Mouse (Mus musculus): ENCODE results near the gene Kif22. TPM values are rescaled to one million over a fixed set of nuclear protein-coding genes. Genes with fewer than 3 reads are reported as not detected.

Gene Kif22
- polyA plus RNA-seq, 1 experiment from 2014 or later = 24.6 TPM

- peaks cover 32% of the 10 kb centered on the region for H3K36me3 ChIP-seq (replicated peaks; ENCODE audit: control insufficient read depth, insufficient read depth)
- peak overlapping the region; percentile 99 for H3K9ac ChIP-seq
- no peaks in the 10 kb centered on the region for H3K9me3 ChIP-seq (ENCODE audit: control insufficient read depth, low read length)
- H3K27ac ChIP-seq = peak overlapping the region; percentile 100
- H3K27me3 ChIP-seq (ENCODE audit: control insufficient read depth, insufficient read depth, low read length) = no peaks in the 10 kb centered on the region
- ATAC-seq (ENCODE audit: low FRiP score) (peak; percentile 21; the same call in 1 of the 2 replicates), DNase-seq (ENCODE audit: low spot score) (peak; percentile 74)
- H3K4me3 ChIP-seq (replicated peaks; ENCODE audit: low read length) = peak overlapping the region; percentile 92
- H3K4me1 ChIP-seq (replicated peaks; ENCODE audit: control insufficient read depth, insufficient read depth, low read length) = peaks cover 51% of the 10 kb centered on the region
- 1% methylated on average over 30 of the region's 30 CpGs for WGBS
- peak overlapping the region; percentile 90 for H3K4me2 ChIP-seq (replicated peaks)
Observed at GRCm38 (mm10) chr7:127024755-127025555, 17.3 kb downstream of the Kif22 start.

- peak overlapping the region; percentile 90 for H3K4me2 ChIP-seq (replicated peaks)
- H3K9me3 ChIP-seq (ENCODE audit: control insufficient read depth, low read length) = no peaks in the 10 kb centered on the region
- peak overlapping the region; percentile 99 for H3K9ac ChIP-seq
- ATAC-seq (ENCODE audit: low FRiP score) (no peak), DNase-seq (ENCODE audit: low spot score) (no peak)
- H3K36me3 ChIP-seq (replicated peaks; ENCODE audit: control insufficient read depth, insufficient read depth) = peaks cover 32% of the 10 kb centered on the region
- peaks cover 55% of the 10 kb centered on the region for H3K4me1 ChIP-seq (replicated peaks; ENCODE audit: control insufficient read depth, insufficient read depth, low read length)
- H3K4me3 ChIP-seq (replicated peaks; ENCODE audit: low read length) = peak overlapping the region; percentile 92
- no peaks in the 10 kb centered on the region for H3K27me3 ChIP-seq (ENCODE audit: control insufficient read depth, insufficient read depth, low read length)
- peak overlapping the region; percentile 100 for H3K27ac ChIP-seq
- 23% methylated on average over 19 of the region's 19 CpGs for WGBS
Observed at GRCm38 (mm10) chr7:127023896-127024690, 18.2 kb downstream of the Kif22 start.

GRCm38 (mm10) chr7:127023272-127023691, 19.0 kb downstream of the Kif22 start:
- Histone ChIP-seq H3K27ac (no peak overlapping the region), H3K9ac (peak overlapping the region; percentile 99), H3K4me2 (replicated peaks) (peak overlapping the region; percentile 90), H3K36me3 (replicated peaks; ENCODE audit: control insufficient read depth, insufficient read depth) (peaks cover 32% of the 10 kb centered on the region), H3K27me3 (ENCODE audit: control insufficient read depth, insufficient read depth, low read length) (no peaks in the 10 kb centered on the region), H3K4me1 (replicated peaks; ENCODE audit: control insufficient read depth, insufficient read depth, low read length) (peaks cover 55% of the 10 kb centered on the region), H3K9me3 (ENCODE audit: control insufficient read depth, low read length) (no peaks in the 10 kb centered on the region), H3K4me3 (replicated peaks; ENCODE audit: low read length) (peak overlapping the region; percentile 92)
- WGBS = 71% methylated on average over 13 of the region's 13 CpGs
- DNase-seq (ENCODE audit: low spot score) (no peak), ATAC-seq (ENCODE audit: low FRiP score) (no peak)

DNA sequence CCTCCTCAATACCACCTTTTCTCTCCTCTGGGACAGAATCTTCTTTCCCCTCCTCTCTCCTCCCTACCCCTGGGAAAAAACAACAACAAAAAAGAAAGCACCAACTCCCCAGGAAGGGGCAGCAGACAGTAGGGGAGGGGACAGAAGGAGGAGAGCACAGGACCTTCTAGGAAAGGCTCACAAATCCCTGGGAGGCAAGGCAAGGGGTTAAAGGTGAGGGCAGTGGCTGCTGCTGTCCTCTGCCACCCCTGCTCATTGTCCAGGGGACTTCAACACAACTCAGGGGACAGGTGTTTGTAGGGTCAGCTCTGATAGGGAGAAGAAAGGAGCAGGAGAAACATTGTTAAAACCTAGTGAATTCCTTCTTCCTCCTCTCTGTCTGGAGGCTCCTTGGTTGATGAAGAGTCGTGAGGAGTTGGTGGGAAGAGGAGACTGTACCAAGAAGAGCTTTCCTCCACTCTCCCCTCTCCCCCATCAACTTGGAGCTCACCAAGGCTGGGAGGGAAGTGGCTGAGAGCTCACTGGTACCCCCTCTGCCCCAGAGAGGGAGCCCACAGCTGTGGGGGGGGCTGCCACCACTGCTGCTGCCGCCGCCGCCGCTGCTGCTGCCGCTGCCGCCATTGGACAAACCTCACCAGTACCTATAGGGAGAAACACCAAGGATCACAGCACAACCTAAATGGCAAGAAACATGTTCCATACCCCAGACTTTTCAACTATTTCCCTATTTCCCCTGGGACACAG, 19.6 kb downstream of the Kif22 start:
- Histone ChIP-seq H3K4me1 (replicated peaks; ENCODE audit: control insufficient read depth, insufficient read depth, low read length) (peaks cover 51% of the 10 kb centered on the region), H3K4me3 (replicated peaks; ENCODE audit: low read length) (peak overlapping the region; percentile 92; the same call in 1 of the 2 replicates), H3K9me3 (ENCODE audit: control insufficient read depth, low read length) (no peaks in the 10 kb centered on the region), H3K27me3 (ENCODE audit: control insufficient read depth, insufficient read depth, low read length) (no peaks in the 10 kb centered on the region), H3K27ac (no peak overlapping the region), H3K36me3 (replicated peaks; ENCODE audit: control insufficient read depth, insufficient read depth) (peaks cover 32% of the 10 kb centered on the region), H3K4me2 (replicated peaks) (peak overlapping the region; percentile 90), H3K9ac (peak overlapping the region; percentile 99)
- 74% methylated on average over 7 of the region's 7 CpGs for WGBS
- DNase-seq (ENCODE audit: low spot score) = no peak
- no peak for ATAC-seq (ENCODE audit: low FRiP score)

GRCm38 (mm10) chr7:127021563-127022527, 20.4 kb downstream of the Kif22 start:
- Histone ChIP-seq H3K9me3 (ENCODE audit: control insufficient read depth, low read length) (no peaks in the 10 kb centered on the region), H3K4me2 (replicated peaks) (peak overlapping the region; percentile 84), H3K4me1 (replicated peaks; ENCODE audit: control insufficient read depth, insufficient read depth, low read length) (peaks cover 52% of the 10 kb centered on the region), H3K27me3 (ENCODE audit: control insufficient read depth, insufficient read depth, low read length) (no peaks in the 10 kb centered on the region), H3K27ac (peak overlapping the region; percentile 81), H3K9ac (peak overlapping the region; percentile 82), H3K4me3 (replicated peaks; ENCODE audit: low read length) (peak overlapping the region; percentile 51; the same call in 1 of the 2 replicates), H3K36me3 (replicated peaks; ENCODE audit: control insufficient read depth, insufficient read depth) (peaks cover 32% of the 10 kb centered on the region)
- ATAC-seq (ENCODE audit: low FRiP score) (no peak), DNase-seq (ENCODE audit: low spot score) (no peak)
- WGBS = 47% methylated on average over 5 of the region's 5 CpGs

DNA sequence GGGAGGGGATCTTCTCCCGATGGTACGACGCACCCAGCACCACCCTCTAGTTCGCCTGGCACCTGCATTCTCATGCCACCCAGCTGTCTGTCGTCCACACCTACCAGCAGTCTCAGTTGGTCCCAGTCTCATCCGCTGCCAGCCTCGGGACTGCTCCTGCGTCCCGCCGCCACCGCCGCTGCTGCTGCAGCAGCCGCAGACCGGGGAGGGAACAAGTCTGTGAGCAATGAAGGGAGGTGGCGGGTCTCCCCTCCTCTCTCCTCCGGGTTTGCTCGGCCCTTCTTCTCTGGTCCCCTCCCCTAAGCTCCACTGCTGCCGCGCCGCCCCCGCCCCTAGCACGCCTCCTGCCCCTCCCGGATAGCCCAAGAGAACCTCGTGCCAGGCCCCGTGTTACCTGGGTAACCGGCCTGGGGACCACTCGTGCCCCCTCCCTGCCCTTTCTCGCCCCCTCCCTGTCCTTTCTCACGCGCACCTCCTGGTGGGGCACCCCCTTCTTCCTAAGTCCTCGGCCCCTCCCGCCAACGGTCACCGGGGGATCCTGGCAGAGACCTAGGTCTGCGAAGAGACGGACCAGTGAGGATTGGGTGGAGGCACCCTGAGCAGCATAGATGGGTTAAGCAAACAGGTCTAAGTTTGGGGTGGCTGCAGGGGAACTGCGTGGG, 21.2 kb downstream of the Kif22 start, which contains the start of the genes Gm42742 and Prrt2:
Gene Gm42742 (minus strand): TSS at position 197 of the 662 bp plus-strand sequence.
Gene Prrt2 (minus strand): TSS at position 311 of the 662 bp plus-strand sequence.
- peak within 1 kb of the TSS; percentile 82 for H3K9ac ChIP-seq
- peak within 1 kb of the TSS; percentile 81 for H3K27ac ChIP-seq
- H3K9me3 ChIP-seq (ENCODE audit: control insufficient read depth, low read length) = no peaks in the 10 kb centered on the region
- H3K4me2 ChIP-seq (replicated peaks) = peak within 1 kb of the TSS; percentile 84
- H3K4me1 ChIP-seq (replicated peaks; ENCODE audit: control insufficient read depth, insufficient read depth, low read length) = peaks cover 53% of the 10 kb centered on the region
- ATAC-seq (ENCODE audit: low FRiP score) (no peak), DNase-seq (ENCODE audit: low spot score) (peak; percentile 46)
- H3K27me3 ChIP-seq (ENCODE audit: control insufficient read depth, insufficient read depth, low read length) = no peaks in the 10 kb centered on the region
- WGBS = 2% methylated on average over 33 of the region's 37 CpGs
- H3K4me3 ChIP-seq (replicated peaks; ENCODE audit: low read length) = peak within 1 kb of the TSS; percentile 51
- peaks cover 32% of the 10 kb centered on the region for H3K36me3 ChIP-seq (replicated peaks; ENCODE audit: control insufficient read depth, insufficient read depth)

DNA sequence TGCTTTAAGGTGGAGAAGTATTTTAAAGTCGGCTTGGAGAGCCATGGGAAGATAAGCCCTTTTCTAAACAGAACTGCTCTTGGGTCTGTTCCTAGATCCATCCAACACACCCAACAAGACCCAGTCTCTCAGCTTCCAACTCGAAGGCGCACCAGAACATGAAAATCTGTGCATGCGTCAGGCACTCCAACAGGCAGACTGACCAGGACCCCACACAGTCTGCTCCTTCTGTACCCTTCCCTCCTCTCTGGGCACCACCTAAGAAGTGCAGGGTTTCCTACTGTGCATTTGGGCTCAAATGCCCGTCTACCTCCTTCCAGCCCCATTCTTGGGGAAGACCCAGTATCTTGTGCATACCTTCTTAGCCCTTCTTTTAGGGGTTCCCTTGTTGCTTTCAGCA, 21.8 kb downstream of the Kif22 start:
- DNase-seq (ENCODE audit: low spot score) (no peak), ATAC-seq (ENCODE audit: low FRiP score) (no peak)
- Histone ChIP-seq H3K4me1 (replicated peaks; ENCODE audit: control insufficient read depth, insufficient read depth, low read length) (peaks cover 59% of the 10 kb centered on the region), H3K9ac (peak overlapping the region; percentile 82), H3K9me3 (ENCODE audit: control insufficient read depth, low read length) (no peaks in the 10 kb centered on the region), H3K27me3 (ENCODE audit: control insufficient read depth, insufficient read depth, low read length) (no peaks in the 10 kb centered on the region), H3K36me3 (replicated peaks; ENCODE audit: control insufficient read depth, insufficient read depth) (peaks cover 37% of the 10 kb centered on the region), H3K4me3 (replicated peaks; ENCODE audit: low read length) (peak overlapping the region; percentile 51), H3K4me2 (replicated peaks) (peak overlapping the region; percentile 84), H3K27ac (peak overlapping the region; percentile 81)
- 26% methylated on average over 5 of the region's 5 CpGs for WGBS

GRCm38 (mm10) chr7:127020031-127020430, 22.2 kb downstream of the Kif22 start:
- no peak for DNase-seq (ENCODE audit: low spot score)
- 53% methylated on average over 3 of the region's 3 CpGs for WGBS
- peak overlapping the region; percentile 51 for H3K4me3 ChIP-seq (replicated peaks; ENCODE audit: low read length)
- H3K27me3 ChIP-seq (ENCODE audit: control insufficient read depth, insufficient read depth, low read length) = no peaks in the 10 kb centered on the region
- ATAC-seq (ENCODE audit: low FRiP score) = no peak
- H3K4me1 ChIP-seq (replicated peaks; ENCODE audit: control insufficient read depth, insufficient read depth, low read length) = peaks cover 63% of the 10 kb centered on the region
- no peaks in the 10 kb centered on the region for H3K9me3 ChIP-seq (ENCODE audit: control insufficient read depth, low read length)
- peaks cover 42% of the 10 kb centered on the region for H3K36me3 ChIP-seq (replicated peaks; ENCODE audit: control insufficient read depth, insufficient read depth)
- peak overlapping the region; percentile 82 for H3K9ac ChIP-seq
- H3K4me2 ChIP-seq (replicated peaks) = peak overlapping the region; percentile 84
- no peak overlapping the region; the same call in 1 of the 2 replicates for H3K27ac ChIP-seq

Data from hindbrain, embryonic 14.5 days (tissue).